Mouse (Mus musculus): ENCODE measurements at regions not wholly inside any gene's neighbourhood (a gene's known extent, or its start where the extent isn't known, plus 50 kb on each side); places are given as distances from the start of the nearest gene placed in this dataset.

GRCm38 (mm10) chr4:103421541-103421951 lies 107.9 kb downstream of the Oma1 start:
- H3K4me2 ChIP-seq: no peak overlapping the region
- H3K9ac ChIP-seq: no peak overlapping the region
- H3K9me3 ChIP-seq (replicated peaks): no peaks in the 10 kb centered on the region
- ATAC-seq (replicated peaks; ENCODE audit: insufficient number of reproducible peaks, insufficient read depth, low FRiP score, low read depth): peak; percentile 64; the same call in 1 of the 2 replicates
- H3K27me3 ChIP-seq: no peaks in the 10 kb centered on the region
- H3K4me3 ChIP-seq: no peak overlapping the region
- 16% methylated on average over 2 of the region's 2 CpGs for WGBS
- peak overlapping the region; percentile 40; the same call in 1 of the 2 replicates for H3K27ac ChIP-seq
- H3K4me1 ChIP-seq (replicated peaks): peaks cover 10% of the 10 kb centered on the region
- H3K36me3 ChIP-seq: no peaks in the 10 kb centered on the region

- no peaks in the 10 kb centered on the region for H3K27me3 ChIP-seq
- no peak overlapping the region for H3K4me2 ChIP-seq
- H3K4me1 ChIP-seq (replicated peaks): no peaks in the 10 kb centered on the region
- WGBS: 82% methylated on average over 1 of the region's 1 CpGs
- H3K36me3 ChIP-seq: no peaks in the 10 kb centered on the region
- no peak overlapping the region for H3K4me3 ChIP-seq
- ATAC-seq (replicated peaks; ENCODE audit: insufficient number of reproducible peaks, insufficient read depth, low FRiP score, low read depth): no peak
- no peak overlapping the region for H3K27ac ChIP-seq
- H3K9ac ChIP-seq: no peak overlapping the region
- no peaks in the 10 kb centered on the region for H3K9me3 ChIP-seq (replicated peaks)
Measured at GRCm38 (mm10) chr4:103441383-103441782, 127.8 kb downstream of the Oma1 start.

GRCm38 (mm10) chr4:103441955-103442354 lies 128.3 kb downstream of the Oma1 start:
- Histone ChIP-seq H3K27me3 (no peaks in the 10 kb centered on the region), H3K9me3 (replicated peaks) (no peaks in the 10 kb centered on the region), H3K4me1 (replicated peaks) (no peaks in the 10 kb centered on the region), H3K9ac (no peak overlapping the region), H3K36me3 (no peaks in the 10 kb centered on the region), H3K27ac (no peak overlapping the region), H3K4me2 (no peak overlapping the region), H3K4me3 (no peak overlapping the region)
- no peak for ATAC-seq (replicated peaks; ENCODE audit: insufficient number of reproducible peaks, insufficient read depth, low FRiP score, low read depth)
- 89% methylated on average over 11 of the region's 11 CpGs for WGBS

GRCm38 (mm10) chr4:103449276-103449675 lies 135.7 kb downstream of the Oma1 start:
- ATAC-seq (replicated peaks; ENCODE audit: insufficient number of reproducible peaks, insufficient read depth, low FRiP score, low read depth): no peak
- WGBS: 82% methylated on average over 1 of the region's 1 CpGs
- no peak overlapping the region for H3K4me3 ChIP-seq

GRCm38 (mm10) chr4:103450121-103450520 lies 136.5 kb downstream of the Oma1 start:
- Histone ChIP-seq H3K9ac (no peak overlapping the region), H3K27me3 (no peaks in the 10 kb centered on the region), H3K9me3 (replicated peaks) (no peaks in the 10 kb centered on the region), H3K4me1 (replicated peaks) (no peaks in the 10 kb centered on the region), H3K4me2 (no peak overlapping the region), H3K36me3 (no peaks in the 10 kb centered on the region), H3K27ac (no peak overlapping the region), H3K4me3 (no peak overlapping the region)
- ATAC-seq (replicated peaks; ENCODE audit: insufficient number of reproducible peaks, insufficient read depth, low FRiP score, low read depth): no peak
- 52% methylated on average over 2 of the region's 2 CpGs for WGBS

More at GRCm38 (mm10) chr4:103449276-103449675, 135.7 kb downstream of the Oma1 start:
- Histone ChIP-seq H3K9ac (no peak overlapping the region), H3K9me3 (replicated peaks) (no peaks in the 10 kb centered on the region), H3K4me1 (replicated peaks) (no peaks in the 10 kb centered on the region), H3K27ac (no peak overlapping the region), H3K27me3 (no peaks in the 10 kb centered on the region), H3K4me2 (no peak overlapping the region), H3K36me3 (no peaks in the 10 kb centered on the region)

- Histone ChIP-seq H3K9me3 (replicated peaks) (no peaks in the 10 kb centered on the region), H3K27me3 (no peaks in the 10 kb centered on the region), H3K9ac (no peak overlapping the region), H3K4me1 (replicated peaks) (no peaks in the 10 kb centered on the region), H3K27ac (no peak overlapping the region), H3K4me3 (no peak overlapping the region), H3K4me2 (no peak overlapping the region), H3K36me3 (no peaks in the 10 kb centered on the region)
- ATAC-seq (replicated peaks; ENCODE audit: insufficient number of reproducible peaks, insufficient read depth, low FRiP score, low read depth): no peak
- 55% methylated on average over 2 of the region's 2 CpGs for WGBS
Measured at GRCm38 (mm10) chr4:103455458-103455857, 141.8 kb downstream of the Oma1 start.

GRCm38 (mm10) chr4:103466019-103466589 lies 152.5 kb downstream of the Oma1 start:
- 72% methylated on average over 7 of the region's 7 CpGs for WGBS
- Histone ChIP-seq H3K4me3 (no peak overlapping the region), H3K27ac (no peak overlapping the region), H3K27me3 (no peaks in the 10 kb centered on the region), H3K36me3 (no peaks in the 10 kb centered on the region), H3K9ac (no peak overlapping the region), H3K9me3 (replicated peaks) (no peaks in the 10 kb centered on the region), H3K4me1 (replicated peaks) (no peaks in the 10 kb centered on the region), H3K4me2 (no peak overlapping the region)
- no peak for ATAC-seq (replicated peaks; ENCODE audit: insufficient number of reproducible peaks, insufficient read depth, low FRiP score, low read depth)

- no peaks in the 10 kb centered on the region for H3K9me3 ChIP-seq (replicated peaks)
- no peak overlapping the region for H3K4me3 ChIP-seq
- H3K4me2 ChIP-seq: no peak overlapping the region
- no peaks in the 10 kb centered on the region for H3K36me3 ChIP-seq
- H3K27ac ChIP-seq: no peak overlapping the region
- H3K4me1 ChIP-seq (replicated peaks): no peaks in the 10 kb centered on the region
- no peaks in the 10 kb centered on the region for H3K27me3 ChIP-seq
- ATAC-seq (replicated peaks; ENCODE audit: insufficient number of reproducible peaks, insufficient read depth, low FRiP score, low read depth): no peak
- WGBS: 79% methylated on average over 1 of the region's 1 CpGs
- H3K9ac ChIP-seq: no peak overlapping the region
Measured at GRCm38 (mm10) chr4:103475596-103475995, 143.6 kb upstream of the Dab1 start.

GRCm38 (mm10) chr4:103486140-103486965 lies 132.8 kb upstream of the Dab1 start:
- 67% methylated on average over 8 of the region's 8 CpGs for WGBS
- H3K9me3 ChIP-seq (replicated peaks): no peaks in the 10 kb centered on the region
- 0 out of 2 replicates have a peak, but pooled peaks cover 2% of the 10 kb centered on the region for H3K4me1 ChIP-seq (replicated peaks)
- no peaks in the 10 kb centered on the region for H3K36me3 ChIP-seq
- H3K27ac ChIP-seq: no peak overlapping the region
- ATAC-seq (replicated peaks; ENCODE audit: insufficient number of reproducible peaks, insufficient read depth, low FRiP score, low read depth): no peak
- no peak overlapping the region for H3K4me2 ChIP-seq
- H3K9ac ChIP-seq: no peak overlapping the region
- H3K27me3 ChIP-seq: no peaks in the 10 kb centered on the region
- H3K4me3 ChIP-seq: no peak overlapping the region

GRCm38 (mm10) chr4:103508435-103508834 lies 110.7 kb upstream of the Dab1 start:
- H3K4me3 ChIP-seq: no peak overlapping the region
- no peak overlapping the region for H3K9ac ChIP-seq
- H3K4me1 ChIP-seq (replicated peaks): no peaks in the 10 kb centered on the region
- no peak overlapping the region for H3K4me2 ChIP-seq
- no peaks in the 10 kb centered on the region for H3K9me3 ChIP-seq (replicated peaks)
- no peak for ATAC-seq (replicated peaks; ENCODE audit: insufficient number of reproducible peaks, insufficient read depth, low FRiP score, low read depth)
- no peaks in the 10 kb centered on the region for H3K36me3 ChIP-seq
- H3K27me3 ChIP-seq: no peaks in the 10 kb centered on the region
- WGBS: 77% methylated on average over 2 of the region's 2 CpGs
- H3K27ac ChIP-seq: no peak overlapping the region

GRCm38 (mm10) chr4:103512901-103513300 lies 106.3 kb upstream of the Dab1 start:
- no peaks in the 10 kb centered on the region for H3K4me1 ChIP-seq (replicated peaks)
- no peaks in the 10 kb centered on the region for H3K27me3 ChIP-seq
- no peaks in the 10 kb centered on the region for H3K36me3 ChIP-seq
- 37% methylated on average over 1 of the region's 1 CpGs for WGBS
- no peak overlapping the region for H3K9ac ChIP-seq
- H3K4me2 ChIP-seq: no peak overlapping the region
- no peak overlapping the region for H3K27ac ChIP-seq
- H3K9me3 ChIP-seq (replicated peaks): no peaks in the 10 kb centered on the region
- no peak overlapping the region for H3K4me3 ChIP-seq
- ATAC-seq (replicated peaks; ENCODE audit: insufficient number of reproducible peaks, insufficient read depth, low FRiP score, low read depth): no peak
